27 mouse cellular contexts compared by ENCODE assay signal in genomic region chr10:64020347-64020746, GRCm38 (mm10).
"Had no signal": no experiment of that assay in that cellular context is flagged by ENCODE, and none has a peak within 500 bp of the region (broad histone marks: within the 10 kb centered on the region; RNA-seq: fewer than 3 reads in every experiment).

No protein-coding gene starts in this region.

- H3K4me2 ChIP-seq: hindbrain, embryonic 12.5 days; hindbrain, embryonic 14.5 days; intestine, embryonic 15.5 days; limb, embryonic 12.5 days; liver, embryonic 11.5 days; liver, embryonic 13.5 days; liver, embryonic 15.5 days had no signal

- H3K27me3 ChIP-seq: hindbrain, embryonic 12.5 days; intestine, embryonic 15.5 days; limb, embryonic 12.5 days; liver, embryonic 13.5 days; liver, embryonic 15.5 days had no signal

- DNase-seq: gastrocnemius, adult 2 months; gastrocnemius, postnatal 10 days; gastrocnemius, postnatal 25 days; heart, postnatal 4 days; kidney, adult 18-20 months; kidney, adult 8-10 months; kidney, postnatal 10 days; kidney, postnatal 25 days; kidney, postnatal 4 days; liver; liver, embryonic 13.5 days; liver, postnatal 0 days; lung, adult 2 months had no signal

- H3K27ac ChIP-seq: gastrocnemius, adult 2 months; hindbrain, embryonic 10.5 days; hindbrain, embryonic 12.5 days; hindbrain, embryonic 14.5 days; intestine, embryonic 15.5 days; layer of hippocampus, adult 2 months; left cerebral cortex, adult 2 months; limb, embryonic 10.5 days; limb, embryonic 12.5 days; liver, embryonic 13.5 days; liver, embryonic 15.5 days had no signal

- H3K9ac ChIP-seq: hindbrain, embryonic 12.5 days; hindbrain, embryonic 14.5 days; intestine, embryonic 15.5 days; limb, embryonic 12.5 days; liver, embryonic 13.5 days; liver, embryonic 15.5 days; liver, postnatal 0 days had no signal

- ATAC-seq: forebrain, embryonic 16.5 days; hindbrain, embryonic 16.5 days; inflammation-experienced regulatory T-cells, adult 6 months; intestine, embryonic 15.5 days; intestine, postnatal 0 days; liver, postnatal 0 days had no signal

- H3K4me3 ChIP-seq: gastrocnemius, adult 2 months; hindbrain, embryonic 10.5 days; hindbrain, embryonic 12.5 days; intestine, embryonic 15.5 days; layer of hippocampus, adult 2 months; left cerebral cortex, adult 2 months; limb, embryonic 10.5 days; limb, embryonic 12.5 days; liver, embryonic 13.5 days; liver, embryonic 15.5 days had no signal

- H3K9me3 ChIP-seq: hindbrain, embryonic 10.5 days; hindbrain, embryonic 12.5 days; intestine, embryonic 15.5 days; limb, embryonic 10.5 days; limb, embryonic 12.5 days; liver, embryonic 13.5 days; liver, embryonic 15.5 days had no signal

- H3K4me1 ChIP-seq: hindbrain, embryonic 10.5 days; hindbrain, embryonic 12.5 days; intestine, embryonic 15.5 days; limb, embryonic 10.5 days; limb, embryonic 12.5 days; liver, embryonic 13.5 days; liver, embryonic 15.5 days had no signal

- H3K36me3 ChIP-seq: hindbrain, embryonic 10.5 days; hindbrain, embryonic 12.5 days; intestine, embryonic 15.5 days; limb, embryonic 10.5 days; limb, embryonic 12.5 days; liver, embryonic 13.5 days; liver, embryonic 15.5 days had no signal
